Mouse (Mus musculus): ENCODE data around the gene Chchd6. TPM values are rescaled to one million over a fixed set of nuclear protein-coding genes. Genes with fewer than 3 reads are reported as not detected.

The Chchd6 gene
- polyA plus RNA-seq, 1 experiment from 2014 or later = 63.0 TPM

- DNase-seq (ENCODE audit: low spot score) = no peak
- no peak overlapping the region for H3K9ac ChIP-seq (replicated peaks; ENCODE audit: low read length)
- H3K4me1 ChIP-seq (ENCODE audit: control insufficient read depth, insufficient read depth, low read length) = no peaks in the 10 kb centered on the region
- WGBS = 88% methylated on average over 1 of the region's 1 CpGs
- H3K27me3 ChIP-seq (ENCODE audit: control insufficient read depth, insufficient read depth, low read length) = no peaks in the 10 kb centered on the region
- no peak overlapping the region for H3K4me3 ChIP-seq (ENCODE audit: low read depth, low read length)
- no peaks in the 10 kb centered on the region for H3K36me3 ChIP-seq (replicated peaks; ENCODE audit: control insufficient read depth, insufficient read depth, low read depth, low read length)
- no peak overlapping the region for H3K27ac ChIP-seq (replicated peaks; ENCODE audit: low read depth, low read length)
- no peak overlapping the region for H3K4me2 ChIP-seq (ENCODE audit: low read depth, low read length)
- no peaks in the 10 kb centered on the region for H3K9me3 ChIP-seq (replicated peaks; ENCODE audit: control insufficient read depth, low read length)
- no peak for ATAC-seq (replicated peaks; ENCODE audit: insufficient number of reproducible peaks, low FRiP score, low TSS enrichment, low read depth)
Measured at GRCm38 (mm10) chr6:89496916-89497315, 98.5 kb downstream of the Chchd6 start.

GRCm38 (mm10) chr6:89492368-89492767, 103.1 kb downstream of the Chchd6 start:
- no peaks in the 10 kb centered on the region for H3K4me1 ChIP-seq (ENCODE audit: control insufficient read depth, insufficient read depth, low read length)
- WGBS = 83% methylated on average over 4 of the region's 4 CpGs
- ATAC-seq (replicated peaks; ENCODE audit: insufficient number of reproducible peaks, low FRiP score, low TSS enrichment, low read depth) = no peak
- no peak overlapping the region for H3K4me2 ChIP-seq (ENCODE audit: low read depth, low read length)
- no peak overlapping the region for H3K9ac ChIP-seq (replicated peaks; ENCODE audit: low read length)
- no peak overlapping the region for H3K27ac ChIP-seq (replicated peaks; ENCODE audit: low read depth, low read length)
- H3K9me3 ChIP-seq (replicated peaks; ENCODE audit: control insufficient read depth, low read length) = no peaks in the 10 kb centered on the region
- no peak overlapping the region for H3K4me3 ChIP-seq (ENCODE audit: low read depth, low read length)
- DNase-seq (ENCODE audit: low spot score) = no peak
- no peaks in the 10 kb centered on the region for H3K27me3 ChIP-seq (ENCODE audit: control insufficient read depth, insufficient read depth, low read length)
- H3K36me3 ChIP-seq (replicated peaks; ENCODE audit: control insufficient read depth, insufficient read depth, low read depth, low read length) = no peaks in the 10 kb centered on the region

GRCm38 (mm10) chr6:89490369-89490768, 105.1 kb downstream of the Chchd6 start:
- Histone ChIP-seq H3K4me3 (ENCODE audit: low read depth, low read length) (no peak overlapping the region), H3K27me3 (ENCODE audit: control insufficient read depth, insufficient read depth, low read length) (no peaks in the 10 kb centered on the region), H3K27ac (replicated peaks; ENCODE audit: low read depth, low read length) (no peak overlapping the region), H3K4me1 (ENCODE audit: control insufficient read depth, insufficient read depth, low read length) (no peaks in the 10 kb centered on the region), H3K9ac (replicated peaks; ENCODE audit: low read length) (no peak overlapping the region), H3K4me2 (ENCODE audit: low read depth, low read length) (no peak overlapping the region), H3K9me3 (replicated peaks; ENCODE audit: control insufficient read depth, low read length) (no peaks in the 10 kb centered on the region), H3K36me3 (replicated peaks; ENCODE audit: control insufficient read depth, insufficient read depth, low read depth, low read length) (no peaks in the 10 kb centered on the region)
- 98% methylated on average over 3 of the region's 3 CpGs for WGBS
- no peak for DNase-seq (ENCODE audit: low spot score)
- ATAC-seq (replicated peaks; ENCODE audit: insufficient number of reproducible peaks, low FRiP score, low TSS enrichment, low read depth) = no peak

- 81% methylated on average over 1 of the region's 1 CpGs for WGBS
- DNase-seq (ENCODE audit: low spot score) (no peak), ATAC-seq (replicated peaks; ENCODE audit: insufficient number of reproducible peaks, low FRiP score, low TSS enrichment, low read depth) (no peak)
- no peak overlapping the region for H3K27ac ChIP-seq (replicated peaks; ENCODE audit: low read depth, low read length)
- H3K4me2 ChIP-seq (ENCODE audit: low read depth, low read length) = no peak overlapping the region
- H3K4me3 ChIP-seq (ENCODE audit: low read depth, low read length) = no peak overlapping the region
- no peaks in the 10 kb centered on the region for H3K4me1 ChIP-seq (ENCODE audit: control insufficient read depth, insufficient read depth, low read length)
- no peak overlapping the region for H3K9ac ChIP-seq (replicated peaks; ENCODE audit: low read length)
- no peaks in the 10 kb centered on the region for H3K9me3 ChIP-seq (replicated peaks; ENCODE audit: control insufficient read depth, low read length)
- H3K36me3 ChIP-seq (replicated peaks; ENCODE audit: control insufficient read depth, insufficient read depth, low read depth, low read length) = no peaks in the 10 kb centered on the region
- H3K27me3 ChIP-seq (ENCODE audit: control insufficient read depth, insufficient read depth, low read length) = no peaks in the 10 kb centered on the region
Measured at GRCm38 (mm10) chr6:89489533-89489932, 105.9 kb downstream of the Chchd6 start.

GRCm38 (mm10) chr6:89486055-89486454, 109.4 kb downstream of the Chchd6 start:
- Histone ChIP-seq H3K9ac (replicated peaks; ENCODE audit: low read length) (no peak overlapping the region), H3K36me3 (replicated peaks; ENCODE audit: control insufficient read depth, insufficient read depth, low read depth, low read length) (no peaks in the 10 kb centered on the region)
- WGBS = 60% methylated on average over 4 of the region's 4 CpGs

GRCm38 (mm10) chr6:89481192-89481591, 114.3 kb downstream of the Chchd6 start:
- H3K4me2 ChIP-seq (ENCODE audit: low read depth, low read length) = no peak overlapping the region
- no peak for DNase-seq (ENCODE audit: low spot score)
- no peak for ATAC-seq (replicated peaks; ENCODE audit: insufficient number of reproducible peaks, low FRiP score, low TSS enrichment, low read depth)
- H3K27ac ChIP-seq (replicated peaks; ENCODE audit: low read depth, low read length) = no peak overlapping the region
- no peaks in the 10 kb centered on the region for H3K36me3 ChIP-seq (replicated peaks; ENCODE audit: control insufficient read depth, insufficient read depth, low read depth, low read length)
- 86% methylated on average over 4 of the region's 4 CpGs for WGBS
- H3K9ac ChIP-seq (replicated peaks; ENCODE audit: low read length) = no peak overlapping the region
- no peaks in the 10 kb centered on the region for H3K9me3 ChIP-seq (replicated peaks; ENCODE audit: control insufficient read depth, low read length)
- H3K4me1 ChIP-seq (ENCODE audit: control insufficient read depth, insufficient read depth, low read length) = no peaks in the 10 kb centered on the region
- no peaks in the 10 kb centered on the region for H3K27me3 ChIP-seq (ENCODE audit: control insufficient read depth, insufficient read depth, low read length)
- no peak overlapping the region for H3K4me3 ChIP-seq (ENCODE audit: low read depth, low read length)

More at GRCm38 (mm10) chr6:89486055-89486454, 109.4 kb downstream of the Chchd6 start:
- no peak overlapping the region for H3K27ac ChIP-seq (replicated peaks; ENCODE audit: low read depth, low read length)
- no peaks in the 10 kb centered on the region for H3K4me1 ChIP-seq (ENCODE audit: control insufficient read depth, insufficient read depth, low read length)
- H3K27me3 ChIP-seq (ENCODE audit: control insufficient read depth, insufficient read depth, low read length) = no peaks in the 10 kb centered on the region
- no peak overlapping the region for H3K4me3 ChIP-seq (ENCODE audit: low read depth, low read length)
- no peak for DNase-seq (ENCODE audit: low spot score)
- ATAC-seq (replicated peaks; ENCODE audit: insufficient number of reproducible peaks, low FRiP score, low TSS enrichment, low read depth) = no peak
- H3K9me3 ChIP-seq (replicated peaks; ENCODE audit: control insufficient read depth, low read length) = no peaks in the 10 kb centered on the region
- H3K4me2 ChIP-seq (ENCODE audit: low read depth, low read length) = no peak overlapping the region

- H3K4me2 ChIP-seq (ENCODE audit: low read depth, low read length) = no peak overlapping the region
- no peaks in the 10 kb centered on the region for H3K27me3 ChIP-seq (ENCODE audit: control insufficient read depth, insufficient read depth, low read length)
- no peak overlapping the region for H3K4me3 ChIP-seq (ENCODE audit: low read depth, low read length)
- H3K4me1 ChIP-seq (ENCODE audit: control insufficient read depth, insufficient read depth, low read length) = no peaks in the 10 kb centered on the region
- H3K36me3 ChIP-seq (replicated peaks; ENCODE audit: control insufficient read depth, insufficient read depth, low read depth, low read length) = no peaks in the 10 kb centered on the region
- ATAC-seq (replicated peaks; ENCODE audit: insufficient number of reproducible peaks, low FRiP score, low TSS enrichment, low read depth) = no peak
- no peak overlapping the region for H3K27ac ChIP-seq (replicated peaks; ENCODE audit: low read depth, low read length)
- H3K9ac ChIP-seq (replicated peaks; ENCODE audit: low read length) = no peak overlapping the region
- no peak for DNase-seq (ENCODE audit: low spot score)
- H3K9me3 ChIP-seq (replicated peaks; ENCODE audit: control insufficient read depth, low read length) = no peaks in the 10 kb centered on the region
Measured at GRCm38 (mm10) chr6:89467908-89468307, 127.5 kb downstream of the Chchd6 start.

GRCm38 (mm10) chr6:89467290-89467689, 128.2 kb downstream of the Chchd6 start:
- H3K27me3 ChIP-seq (ENCODE audit: control insufficient read depth, insufficient read depth, low read length) = no peaks in the 10 kb centered on the region
- no peak overlapping the region for H3K4me2 ChIP-seq (ENCODE audit: low read depth, low read length)
- no peak overlapping the region for H3K27ac ChIP-seq (replicated peaks; ENCODE audit: low read depth, low read length)
- H3K4me1 ChIP-seq (ENCODE audit: control insufficient read depth, insufficient read depth, low read length) = no peaks in the 10 kb centered on the region
- H3K9me3 ChIP-seq (replicated peaks; ENCODE audit: control insufficient read depth, low read length) = no peaks in the 10 kb centered on the region
- H3K9ac ChIP-seq (replicated peaks; ENCODE audit: low read length) = no peak overlapping the region
- 0 out of 2 replicates have a peak, but pooled peaks have one; percentile 9 for ATAC-seq (replicated peaks; ENCODE audit: insufficient number of reproducible peaks, low FRiP score, low TSS enrichment, low read depth)
- no peaks in the 10 kb centered on the region for H3K36me3 ChIP-seq (replicated peaks; ENCODE audit: control insufficient read depth, insufficient read depth, low read depth, low read length)
- 82% methylated on average over 9 of the region's 9 CpGs for WGBS
- DNase-seq (ENCODE audit: low spot score) = no peak
- H3K4me3 ChIP-seq (ENCODE audit: low read depth, low read length) = no peak overlapping the region
